Mouse (Mus musculus) neural tube, embryonic 11.5 days (tissue): ENCODE data around the gene Dhrs7b. TPM values are rescaled to one million over a fixed set of nuclear protein-coding genes. Genes with fewer than 3 reads are reported as not detected.

ENCODE experiments used
- ATAC-seq: fragments of 200-750 bp; cut with Nextera tagmentation; 2 replicates; pipeline ENCODE4 v1.8.0; 2017; ENCODE audit warnings: moderate number of reproducible peaks, mild to moderate bottlenecking, moderate TSS enrichment, moderate library complexity; ENCODE audit not compliant: insufficient read depth, low FRiP score, low TSS enrichment
- DNase-seq: peaks from one replicate; pipeline ENCODE4 v3.0.0-alpha.2; 2015; ENCODE audit warnings: low spot score
- H3K27ac ChIP-seq: fragments of 300-500 bp; sonication (generic); 2 replicates; pipeline ENCODE4 v1.5.1; 2014; ENCODE audit warnings: low read depth, mild to moderate bottlenecking, low read length
- H3K27me3 ChIP-seq: fragments of 300-500 bp; sonication (generic); 2 replicates; pipeline ENCODE4 v1.6.1; 2014; ENCODE audit warnings: mild to moderate bottlenecking, low read length, mixed read lengths; ENCODE audit not compliant: control insufficient read depth, insufficient read depth
- H3K36me3 ChIP-seq: fragments of 300-500 bp; sonication (generic); 2 replicates; pipeline ENCODE4 v1.6.1; 2014; ENCODE audit warnings: mild to moderate bottlenecking, low read length, moderate library complexity, mixed read lengths; ENCODE audit not compliant: control insufficient read depth, insufficient read depth
- H3K4me1 ChIP-seq: fragments of 300-500 bp; sonication (generic); 2 replicates; pipeline ENCODE4 v1.6.1; 2014; ENCODE audit warnings: low read length, mixed read lengths; ENCODE audit not compliant: control insufficient read depth, insufficient read depth
- H3K4me2 ChIP-seq: fragments of 300-500 bp; sonication (generic); 2 replicates; pipeline ENCODE4 v1.6.1; 2014; ENCODE audit warnings: low read depth, mild to moderate bottlenecking, moderate library complexity
- H3K4me3 ChIP-seq: fragments of 300-500 bp; sonication (generic); 2 replicates; pipeline ENCODE4 v1.5.1; 2014; ENCODE audit warnings: low read depth, low read length
- H3K9ac ChIP-seq: fragments of 300-500 bp; sonication (generic); 2 replicates; pipeline ENCODE4 v1.6.1; 2014; ENCODE audit warnings: mild to moderate bottlenecking, low read length
- H3K9me3 ChIP-seq: fragments of 300-500 bp; sonication (generic); 2 replicates; pipeline ENCODE4 v1.6.1; 2016; ENCODE audit warnings: low read length; ENCODE audit not compliant: control insufficient read depth
- WGBS: fragments of 180-500 bp; shearing (Covaris S2); extraction: QIAGEN DNeasy Blood & Tissue Kit; methylation state at CpG from one replicate; pipeline ENCODE4 v1.1.7; 2014; 5-methylcytosine and 5-hydroxymethylcytosine counted together
- polyA plus RNA-seq: library from polyadenylated mRNA; unstranded; fragments of >200 nt; fragmentation: Nextera tagmentation; extraction: Ambion mirVana; gene quantifications from 2 replicates; pipeline ENCODE4 v1.2.1, GENCODE M21; 2014

The Dhrs7b gene
- polyA plus RNA-seq, 1 experiment from 2014 or later = 24.3 TPM

DNA sequence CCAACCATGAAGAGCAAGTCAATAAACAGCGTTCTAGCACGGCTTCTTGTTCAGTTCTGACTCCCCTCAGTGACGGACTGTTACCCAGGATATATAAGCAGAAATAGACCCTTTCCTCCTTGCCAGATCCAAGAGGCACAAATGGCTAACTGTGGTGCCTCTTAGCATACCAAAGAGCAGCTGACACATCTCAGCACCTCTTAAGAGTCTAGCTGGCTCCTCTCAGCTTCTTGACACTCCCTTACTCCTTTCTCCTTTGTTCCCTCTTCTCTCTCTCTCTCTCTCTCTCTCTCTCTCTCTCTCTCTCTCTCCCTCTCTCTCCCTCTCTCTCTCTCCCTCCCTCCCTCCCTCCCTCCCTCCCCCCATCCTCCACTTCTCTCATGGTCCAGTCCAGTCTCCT lies 60.3 kb downstream of the Dhrs7b start:
- DNase-seq = no peak
- Histone ChIP-seq H3K4me3 (no peak overlapping the region), H3K27me3 (no peaks in the 10 kb centered on the region), H3K9ac (no peak overlapping the region), H3K27ac (no peak overlapping the region), H3K4me2 (no peak overlapping the region), H3K4me1 (no peaks in the 10 kb centered on the region), H3K9me3 (no peaks in the 10 kb centered on the region), H3K36me3 (no peaks in the 10 kb centered on the region)
- no peak for ATAC-seq
- 40% methylated on average over 3 of the region's 3 CpGs for WGBS

- WGBS = 40% methylated on average over 4 of the region's 4 CpGs
- H3K4me1 ChIP-seq = no peaks in the 10 kb centered on the region
- no peak overlapping the region for H3K4me2 ChIP-seq
- no peaks in the 10 kb centered on the region for H3K27me3 ChIP-seq
- H3K36me3 ChIP-seq = no peaks in the 10 kb centered on the region
- DNase-seq (no peak), ATAC-seq (no peak)
- H3K27ac ChIP-seq = no peak overlapping the region
- H3K9me3 ChIP-seq = no peaks in the 10 kb centered on the region
- no peak overlapping the region for H3K9ac ChIP-seq
- H3K4me3 ChIP-seq = no peak overlapping the region
These were observed 65.5 kb downstream of the Dhrs7b start for GRCm38 (mm10) chr11:60895915-60896314.

- no peak overlapping the region for H3K4me3 ChIP-seq
- H3K9ac ChIP-seq = no peak overlapping the region
- 86% methylated on average over 7 of the region's 7 CpGs for WGBS
- DNase-seq (no peak), ATAC-seq (no peak)
- no peaks in the 10 kb centered on the region for H3K9me3 ChIP-seq
- H3K27me3 ChIP-seq = no peaks in the 10 kb centered on the region
- H3K4me2 ChIP-seq = no peak overlapping the region
- no peak overlapping the region for H3K27ac ChIP-seq
- H3K36me3 ChIP-seq = peaks cover 10% of the 10 kb centered on the region; the same call in 1 of the 2 replicates
- no peaks in the 10 kb centered on the region for H3K4me1 ChIP-seq
These were observed 71.6 kb downstream of the Dhrs7b start for GRCm38 (mm10) chr11:60902001-60902400.

- no peaks in the 10 kb centered on the region for H3K27me3 ChIP-seq
These were observed 72.1 kb downstream of the Dhrs7b start for GRCm38 (mm10) chr11:60902486-60902885.

DNA sequence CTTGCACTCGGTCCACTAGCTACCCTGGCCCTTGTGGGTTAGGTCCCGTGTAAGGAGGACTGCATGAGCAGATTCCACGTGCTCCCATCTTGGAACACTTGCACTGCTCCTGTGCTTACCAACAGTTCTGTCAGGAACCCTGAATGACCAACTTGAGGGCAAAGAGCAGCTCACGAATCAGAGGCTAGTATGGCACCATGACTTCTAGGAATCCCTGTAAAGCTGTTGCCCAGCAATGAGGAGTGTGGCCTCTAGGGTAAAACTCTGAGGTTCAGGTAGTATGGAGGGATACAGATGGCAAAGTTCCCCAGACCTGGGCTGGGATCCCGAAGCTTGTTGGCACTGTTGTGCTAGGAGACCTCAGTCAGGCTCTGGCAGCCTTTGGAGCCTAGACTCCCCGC lies 73.2 kb downstream of the Dhrs7b start:
- H3K27ac ChIP-seq = no peak overlapping the region
- H3K4me2 ChIP-seq = no peak overlapping the region
- no peak for DNase-seq
- H3K4me1 ChIP-seq = no peaks in the 10 kb centered on the region
- no peak for ATAC-seq
- WGBS = 84% methylated on average over 6 of the region's 6 CpGs
- no peak overlapping the region for H3K4me3 ChIP-seq
- H3K27me3 ChIP-seq = no peaks in the 10 kb centered on the region
- H3K36me3 ChIP-seq = peaks cover 10% of the 10 kb centered on the region; the same call in 1 of the 2 replicates
- no peak overlapping the region for H3K9ac ChIP-seq
- H3K9me3 ChIP-seq = no peaks in the 10 kb centered on the region

More at GRCm38 (mm10) chr11:60902486-60902885, 72.1 kb downstream of the Dhrs7b start:
- Histone ChIP-seq H3K4me2 (no peak overlapping the region), H3K9me3 (no peaks in the 10 kb centered on the region), H3K27ac (no peak overlapping the region), H3K4me1 (no peaks in the 10 kb centered on the region), H3K9ac (no peak overlapping the region), H3K4me3 (no peak overlapping the region), H3K36me3 (peaks cover 10% of the 10 kb centered on the region; the same call in 1 of the 2 replicates)
- DNase-seq (no peak), ATAC-seq (no peak)
- 61% methylated on average over 4 of the region's 4 CpGs for WGBS

- H3K4me2 ChIP-seq = no peak overlapping the region
- no peak for ATAC-seq
These were observed 75.1 kb downstream of the Dhrs7b start for GRCm38 (mm10) chr11:60905407-60906120.

DNA sequence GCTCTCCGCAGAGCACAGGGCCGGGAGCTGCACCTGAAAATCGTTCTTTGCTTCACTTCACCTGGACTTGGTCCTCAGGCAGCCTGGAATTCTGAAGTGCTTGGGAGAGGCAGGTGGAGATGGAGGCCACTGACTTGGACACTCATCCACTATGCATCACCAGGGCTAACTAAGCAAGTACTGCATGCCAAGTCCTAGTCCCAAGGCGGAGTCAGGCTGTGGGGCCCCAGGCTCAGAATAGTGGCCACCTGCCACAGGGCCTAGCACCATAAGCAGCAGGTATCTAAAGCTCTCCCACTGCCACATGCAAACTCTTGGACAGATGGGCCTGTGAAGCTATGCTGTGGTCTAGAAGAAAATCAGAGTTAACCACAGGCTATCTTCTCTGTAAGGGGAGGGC lies 76.0 kb downstream of the Dhrs7b start:
- no peaks in the 10 kb centered on the region for H3K27me3 ChIP-seq
- ATAC-seq (no peak), DNase-seq (no peak)
- no peak overlapping the region for H3K4me2 ChIP-seq
- no peaks in the 10 kb centered on the region for H3K4me1 ChIP-seq
- H3K4me3 ChIP-seq = no peak overlapping the region
- WGBS = 94% methylated on average over 4 of the region's 4 CpGs
- H3K9ac ChIP-seq = no peak overlapping the region
- H3K36me3 ChIP-seq = peaks cover 10% of the 10 kb centered on the region; the same call in 1 of the 2 replicates
- H3K27ac ChIP-seq = no peak overlapping the region
- no peaks in the 10 kb centered on the region for H3K9me3 ChIP-seq

More at GRCm38 (mm10) chr11:60905407-60906120, 75.1 kb downstream of the Dhrs7b start:
- no peak overlapping the region for H3K4me3 ChIP-seq
- DNase-seq = no peak
- WGBS = 90% methylated on average over 10 of the region's 10 CpGs
- no peak overlapping the region for H3K27ac ChIP-seq
- no peak overlapping the region for H3K9ac ChIP-seq
- H3K9me3 ChIP-seq = no peaks in the 10 kb centered on the region
- no peaks in the 10 kb centered on the region for H3K4me1 ChIP-seq
- H3K27me3 ChIP-seq = no peaks in the 10 kb centered on the region
- H3K36me3 ChIP-seq = peaks cover 10% of the 10 kb centered on the region; the same call in 1 of the 2 replicates

GRCm38 (mm10) chr11:60908073-60908472 lies 77.6 kb downstream of the Dhrs7b start:
- Histone ChIP-seq H3K4me1 (peaks cover 10% of the 10 kb centered on the region), H3K4me3 (no peak overlapping the region), H3K27me3 (no peaks in the 10 kb centered on the region), H3K4me2 (no peak overlapping the region), H3K9me3 (no peaks in the 10 kb centered on the region), H3K9ac (no peak overlapping the region), H3K27ac (no peak overlapping the region), H3K36me3 (peaks cover 10% of the 10 kb centered on the region; the same call in 1 of the 2 replicates)
- WGBS = 70% methylated on average over 3 of the region's 3 CpGs
- ATAC-seq (no peak), DNase-seq (no peak)

DNA sequence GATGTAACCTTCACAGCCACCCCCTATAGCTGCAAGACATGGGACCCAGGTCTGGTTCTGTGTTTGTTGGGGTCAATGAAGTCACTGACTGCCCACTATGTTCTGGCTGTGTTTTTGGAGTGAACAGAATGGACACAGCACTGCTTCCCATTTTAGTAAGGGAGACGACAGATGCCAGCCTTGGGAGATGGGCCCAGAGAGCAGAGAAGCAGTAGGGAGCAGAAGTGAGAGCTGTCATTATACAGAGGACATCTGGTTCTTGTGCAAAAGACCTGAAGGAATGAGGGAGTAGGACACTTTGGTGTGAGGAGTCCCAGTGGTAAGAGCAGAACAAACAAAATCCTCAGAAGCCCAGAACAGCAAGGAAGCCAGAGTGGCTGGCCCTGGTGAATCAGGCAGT lies 79.2 kb downstream of the Dhrs7b start:
- Histone ChIP-seq H3K9ac (no peak overlapping the region), H3K4me1 (peaks cover 10% of the 10 kb centered on the region), H3K4me3 (no peak overlapping the region), H3K36me3 (peaks cover 8% of the 10 kb centered on the region; the same call in 1 of the 2 replicates), H3K9me3 (no peaks in the 10 kb centered on the region), H3K27ac (no peak overlapping the region), H3K27me3 (no peaks in the 10 kb centered on the region), H3K4me2 (no peak overlapping the region)
- 80% methylated on average over 1 of the region's 1 CpGs for WGBS
- ATAC-seq (no peak), DNase-seq (no peak)
